7 mouse cellular contexts compared by ENCODE assay signal in genomic region chr5:74092833-74093555, GRCm38 (mm10). TPM values are rescaled to one million over a fixed set of nuclear protein-coding genes. Genes with fewer than 3 reads are reported as not detected.
A peak's percentile ranks its signal among the peaks of the same experiment; 100 is the strongest.
DNase-seq lines count a peak whose midpoint lies in the region; ATAC-seq lines count a peak whose summit lies in the region.

No protein-coding gene starts in this region.

- DNase-seq in adrenal gland, postnatal 25 days, result peak; percentile 90
- DNase-seq in heart, adult 11 months, result peak; percentile 100
- DNase-seq in kidney, adult 18-20 months, result peak; percentile 92
- peak; percentile 94 for DNase-seq in limb, embryonic 11.5 days (ENCODE audit: low spot score)
- peak; percentile 97 for DNase-seq in midbrain, embryonic 14.5 days
- peak; percentile 79 to 84 for DNase-seq in spleen, adult 18-20 months

- peak overlapping the region; percentile 90 for H3K27ac ChIP-seq in embryonic facial prominence, embryonic 12.5 days
- peak overlapping the region; percentile 86 for H3K27ac ChIP-seq in limb, embryonic 11.5 days (replicated peaks; ENCODE audit: low read depth, low read length)
- peak overlapping the region; percentile 82 for H3K27ac ChIP-seq in midbrain, embryonic 14.5 days (replicated peaks; ENCODE audit: low read depth, low read length)

- peaks cover 23% of the 10 kb centered on the region for H3K36me3 ChIP-seq in embryonic facial prominence, embryonic 12.5 days
- peaks cover 9% of the 10 kb centered on the region for H3K36me3 ChIP-seq in limb, embryonic 11.5 days (ENCODE audit: control insufficient read depth, insufficient read depth, low read length)
- peaks cover 25% of the 10 kb centered on the region for H3K36me3 ChIP-seq in midbrain, embryonic 14.5 days (ENCODE audit: control insufficient read depth, insufficient read depth, low read length)

- WGBS in embryonic facial prominence, embryonic 12.5 days, result under 1% methylated on average over 57 of the region's 57 CpGs
- under 1% methylated on average over 56 of the region's 57 CpGs for WGBS in limb, embryonic 11.5 days
- WGBS in midbrain, embryonic 14.5 days, result under 1% methylated on average over 57 of the region's 57 CpGs

- peak overlapping the region; percentile 97 for H3K4me3 ChIP-seq in embryonic facial prominence, embryonic 12.5 days
- peak overlapping the region; percentile 96 for H3K4me3 ChIP-seq in limb, embryonic 11.5 days (ENCODE audit: low read depth, low read length)
- H3K4me3 ChIP-seq in midbrain, embryonic 14.5 days (replicated peaks; ENCODE audit: low read depth, low read length), result peak overlapping the region; percentile 83

- peaks cover 13% of the 10 kb centered on the region for H3K4me1 ChIP-seq in embryonic facial prominence, embryonic 12.5 days
- H3K4me1 ChIP-seq in limb, embryonic 11.5 days (ENCODE audit: control insufficient read depth, insufficient read depth, low read length), result peaks cover 3% of the 10 kb centered on the region; the same call in 1 of the 2 replicates
- H3K4me1 ChIP-seq in midbrain, embryonic 14.5 days (ENCODE audit: control insufficient read depth, insufficient read depth, low read length), result peaks cover 13% of the 10 kb centered on the region

- peak overlapping the region; percentile 98 for H3K9ac ChIP-seq in embryonic facial prominence, embryonic 12.5 days
- H3K9ac ChIP-seq in limb, embryonic 11.5 days (ENCODE audit: low read length), result peak overlapping the region; percentile 99
- H3K9ac ChIP-seq in midbrain, embryonic 14.5 days (replicated peaks; ENCODE audit: low read length), result peak overlapping the region; percentile 94

- no peaks in the 10 kb centered on the region for H3K27me3 ChIP-seq in embryonic facial prominence, embryonic 12.5 days
- H3K27me3 ChIP-seq in limb, embryonic 11.5 days (ENCODE audit: control insufficient read depth, insufficient read depth, low read length), result no peaks in the 10 kb centered on the region
- no peaks in the 10 kb centered on the region for H3K27me3 ChIP-seq in midbrain, embryonic 14.5 days (ENCODE audit: control insufficient read depth, insufficient read depth, low read length)

- H3K9me3 ChIP-seq in embryonic facial prominence, embryonic 12.5 days, result no peaks in the 10 kb centered on the region
- H3K9me3 ChIP-seq in limb, embryonic 11.5 days (ENCODE audit: control insufficient read depth, low read length), result no peaks in the 10 kb centered on the region
- H3K9me3 ChIP-seq in midbrain, embryonic 14.5 days (ENCODE audit: control insufficient read depth, low read length), result no peaks in the 10 kb centered on the region

- H3K4me2 ChIP-seq in embryonic facial prominence, embryonic 12.5 days (replicated peaks), result peak overlapping the region; percentile 79
- peak overlapping the region; percentile 45 for H3K4me2 ChIP-seq in limb, embryonic 11.5 days (ENCODE audit: low read depth, severe bottlenecking)
- H3K4me2 ChIP-seq in midbrain, embryonic 14.5 days (ENCODE audit: low read length), result peak overlapping the region; percentile 83

- ATAC-seq in embryonic facial prominence, embryonic 12.5 days (ENCODE audit: insufficient number of reproducible peaks, insufficient read depth, low FRiP score, low TSS enrichment), result peak; percentile 97
- ATAC-seq in limb, embryonic 11.5 days (ENCODE audit: insufficient number of reproducible peaks, low FRiP score, low TSS enrichment, low read depth), result peak; percentile 95
- peak; percentile 98 for ATAC-seq in midbrain, embryonic 14.5 days (ENCODE audit: low FRiP score, low TSS enrichment)

RNA-seq across cellular contexts. Expression of gene Usp46, which starts 24.8 kb away (rescaled TPM):
- total RNA-seq in adrenal gland, postnatal 25 days (2021), result 27.0 and 38.1 TPM in 2 replicates
- 44.0 and 45.9 TPM in 2 replicates for polyA plus RNA-seq in embryonic facial prominence, embryonic 12.5 days (2016; fragmentation: Nextera tagmentation; extraction: Ambion mirVana)
- polyA plus RNA-seq in limb, embryonic 11.5 days (2014; fragmentation: Nextera tagmentation; extraction: Ambion mirVana), result 48.8 and 50.7 TPM in 2 replicates
- polyA plus RNA-seq in midbrain, embryonic 14.5 days (2014; fragmentation: Nextera tagmentation; extraction: Ambion mirVana), result 39.5 and 49.4 TPM in 2 replicates

Comparison
In these comparisons a context has a peak if more than half of its experiments do, and no peak if none do; other contexts are left out.
1. Peak in every context shown above with its lines: DNase-seq, ATAC-seq, H3K4me3 ChIP-seq and H3K27ac ChIP-seq.